Mouse (Mus musculus) cortical plate, adult 2 months (tissue): Measurements from ENCODE around the gene Zfp296. TPM values are rescaled to one million over a fixed set of nuclear protein-coding genes. Genes with fewer than 3 reads are reported as not detected.

Experiments
- H3K27ac ChIP-seq: fragments of 200-500 bp; 2 replicates; pipeline ENCODE4 v1.5.1; 2012; ENCODE audit warnings: low read length, control low read depth, inconsistent platforms; ENCODE audit not compliant: insufficient read depth
- H3K4me1 ChIP-seq: fragments of 200-500 bp; 2 replicates; pipeline ENCODE4 v1.6.1; 2011; ENCODE audit warnings: low read length; ENCODE audit not compliant: control insufficient read depth, insufficient read depth
- H3K4me3 ChIP-seq: fragments of 200-500 bp; 2 replicates; pipeline ENCODE4 v1.5.1; 2011; ENCODE audit warnings: mild to moderate bottlenecking, low read length, control low read depth; ENCODE audit not compliant: insufficient read depth
- CTCF ChIP-seq: fragments of 200-500 bp; IDR thresholded peaks from 2 replicates; pipeline ENCODE4 v1.5.1; 2011; ENCODE audit warnings: mild to moderate bottlenecking, control low read depth, low read length; ENCODE audit not compliant: insufficient read depth; ENCODE audit errors: extremely low read depth
- POLR2A ChIP-seq: fragments of 200-500 bp; IDR thresholded peaks from 2 replicates; pipeline ENCODE4 v1.6.1; 2011; ENCODE audit warnings: mild to moderate bottlenecking, low read length, control low read depth; ENCODE audit not compliant: insufficient read depth; ENCODE audit errors: extremely low read depth
- polyA plus RNA-seq: library from polyadenylated mRNA; depleted of rRNA; stranded (reverse); fragments of >200 nt; gene quantifications from 2 replicates; pipeline ENCODE4 v1.2.3, GENCODE M21; 2012

The Zfp296 gene
- polyA plus RNA-seq, 1 experiment, result 3.3 TPM

GRCm38 (mm10) chr7:19547344-19547969, 29.6 kb upstream of the Zfp296 start:
- no peak overlapping the region for H3K4me3 ChIP-seq
- no peak overlapping the region for H3K27ac ChIP-seq
- peaks cover 12% of the 10 kb centered on the region for H3K4me1 ChIP-seq
- TF ChIP-seq POLR2A (no peak), CTCF (no peak)

- peaks cover 19% of the 10 kb centered on the region for H3K4me1 ChIP-seq
- no peak overlapping the region for H3K27ac ChIP-seq
- no peak overlapping the region for H3K4me3 ChIP-seq
- TF ChIP-seq CTCF, result no peak
- TF ChIP-seq POLR2A, result no peak
Observed at GRCm38 (mm10) chr7:19549394-19549793, 27.7 kb upstream of the Zfp296 start.

GRCm38 (mm10) chr7:19551634-19552033, 25.5 kb upstream of the Zfp296 start:
- peaks cover 20% of the 10 kb centered on the region for H3K4me1 ChIP-seq
- H3K4me3 ChIP-seq, result no peak overlapping the region
- no peak overlapping the region for H3K27ac ChIP-seq
- no peak for TF ChIP-seq CTCF
- no peak for TF ChIP-seq POLR2A

GRCm38 (mm10) chr7:19552443-19552842, 24.6 kb upstream of the Zfp296 start:
- no peak for TF ChIP-seq POLR2A
- H3K4me1 ChIP-seq, result peaks cover 23% of the 10 kb centered on the region

GRCm38 (mm10) chr7:19554168-19554567, 22.9 kb upstream of the Zfp296 start:
- peak overlapping the region; percentile 58 for H3K27ac ChIP-seq
- peaks cover 26% of the 10 kb centered on the region for H3K4me1 ChIP-seq
- no peak overlapping the region for H3K4me3 ChIP-seq
- TF ChIP-seq POLR2A (peak; percentile 50; the same call in 1 of the 2 replicates), CTCF (no peak)

More at GRCm38 (mm10) chr7:19552443-19552842, 24.6 kb upstream of the Zfp296 start:
- Histone ChIP-seq H3K27ac (no peak overlapping the region), H3K4me3 (no peak overlapping the region)

GRCm38 (mm10) chr7:19557086-19557485, 20.0 kb upstream of the Zfp296 start:
- H3K4me3 ChIP-seq, result no peak overlapping the region
- TF ChIP-seq POLR2A (no peak), CTCF (no peak)
- H3K4me1 ChIP-seq, result peaks cover 32% of the 10 kb centered on the region
- no peak overlapping the region for H3K27ac ChIP-seq

GRCm38 (mm10) chr7:19557982-19558900, 18.8 kb upstream of the Zfp296 start:
- TF ChIP-seq CTCF (no peak), POLR2A (0 out of 2 replicates have a peak, but pooled peaks have one; percentile 10)
- Histone ChIP-seq H3K4me3 (no peak overlapping the region; the same call in 1 of the 2 replicates), H3K4me1 (peaks cover 32% of the 10 kb centered on the region), H3K27ac (no peak overlapping the region)

GRCm38 (mm10) chr7:19558965-19559364, 18.1 kb upstream of the Zfp296 start:
- no peak overlapping the region for H3K27ac ChIP-seq
- peak overlapping the region; percentile 79; the same call in 1 of the 2 replicates for H3K4me3 ChIP-seq
- H3K4me1 ChIP-seq, result peaks cover 26% of the 10 kb centered on the region
- TF ChIP-seq POLR2A (no peak), CTCF (peak; percentile 28; the same call in 1 of the 2 replicates)

GRCm38 (mm10) chr7:19560491-19561260, 16.4 kb upstream of the Zfp296 start:
- Histone ChIP-seq H3K27ac (0 out of 2 replicates have a peak overlapping the region, but pooled peaks have one; percentile 27), H3K4me1 (peaks cover 19% of the 10 kb centered on the region), H3K4me3 (peak overlapping the region; percentile 79)
- TF ChIP-seq CTCF (no peak), POLR2A (no peak)

GRCm38 (mm10) chr7:19561431-19561764, 15.7 kb upstream of the Zfp296 start:
- TF ChIP-seq POLR2A (no peak), CTCF (no peak)
- peaks cover 18% of the 10 kb centered on the region for H3K4me1 ChIP-seq
- H3K27ac ChIP-seq, result peak overlapping the region; percentile 99
- H3K4me3 ChIP-seq, result peak overlapping the region; percentile 79
